Mouse (Mus musculus) cerebellum, postnatal 25 days (tissue): ENCODE measurements at regions not wholly inside any gene's neighbourhood (a gene's known extent, or its start where the extent isn't known, plus 50 kb on each side); places are given as distances from the start of the nearest gene placed in this dataset.
A peak's percentile ranks its signal among the peaks of the same experiment; 100 is the strongest.
"Not testable (repeated sequence)": the region's sequence is repeated elsewhere in the genome, so short reads cannot be mapped to it uniquely, and the experiment has no call there.

Source experiments
- DNase-seq, 2 experiments: peaks; one replicate each; pipeline ENCODE4 v3.0.0; 2021; ENCODE audit warnings: mixed read lengths in 2 of 2

GRCm38 (mm10) chr13:104549016-104549415 is 243.3 kb upstream of the Srek1ip1 start:
- DNase-seq: no peak

- no peak for DNase-seq
Measured at GRCm38 (mm10) chr13:104553329-104553728, 239.0 kb upstream of the Srek1ip1 start.

DNA sequence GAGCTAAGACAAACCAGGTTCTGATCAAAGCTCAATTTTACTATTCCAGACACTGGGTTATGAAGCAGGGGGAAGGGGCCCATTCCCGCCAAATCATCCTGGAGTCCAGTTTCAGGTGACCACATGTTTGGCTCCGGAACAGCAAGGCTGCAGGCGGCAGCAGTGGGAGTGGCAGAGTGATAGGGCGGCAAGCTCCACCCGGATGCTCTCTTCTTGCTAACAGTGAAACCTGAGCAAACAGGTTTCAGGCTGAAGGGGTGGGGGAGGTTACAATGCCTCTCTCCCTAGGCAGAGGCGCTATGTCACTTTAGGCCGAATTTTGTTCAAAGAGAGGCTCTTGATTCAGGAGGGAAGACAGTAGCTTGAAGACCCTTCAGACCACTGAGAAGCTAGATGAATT is 235.7 kb upstream of the Srek1ip1 start:
- DNase-seq: not testable (repeated sequence)

DNA sequence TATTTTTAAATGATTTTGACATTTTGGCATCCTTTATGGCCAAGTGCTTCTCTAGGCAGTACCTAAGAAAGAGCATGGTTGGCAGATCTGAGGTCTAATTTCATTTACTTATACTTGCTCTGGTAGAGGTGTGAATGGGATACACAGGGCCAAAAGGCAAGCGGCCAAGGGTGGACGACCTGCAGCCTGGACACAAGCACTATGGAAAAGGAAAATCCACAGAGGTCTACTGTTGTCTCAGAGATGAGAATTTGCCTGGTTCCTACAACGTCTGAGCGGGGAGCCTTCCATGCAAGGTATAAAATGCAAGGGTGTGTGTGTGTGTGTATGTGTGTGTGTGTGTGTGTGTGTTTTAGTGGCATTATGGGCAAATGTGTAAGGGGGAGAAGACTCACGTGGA is 232.4 kb upstream of the Srek1ip1 start:
- DNase-seq: peak; percentile 46 to 75

- peak; percentile 9 to 12 for DNase-seq
Measured at GRCm38 (mm10) chr13:104560500-104561114, 231.7 kb upstream of the Srek1ip1 start.

DNA sequence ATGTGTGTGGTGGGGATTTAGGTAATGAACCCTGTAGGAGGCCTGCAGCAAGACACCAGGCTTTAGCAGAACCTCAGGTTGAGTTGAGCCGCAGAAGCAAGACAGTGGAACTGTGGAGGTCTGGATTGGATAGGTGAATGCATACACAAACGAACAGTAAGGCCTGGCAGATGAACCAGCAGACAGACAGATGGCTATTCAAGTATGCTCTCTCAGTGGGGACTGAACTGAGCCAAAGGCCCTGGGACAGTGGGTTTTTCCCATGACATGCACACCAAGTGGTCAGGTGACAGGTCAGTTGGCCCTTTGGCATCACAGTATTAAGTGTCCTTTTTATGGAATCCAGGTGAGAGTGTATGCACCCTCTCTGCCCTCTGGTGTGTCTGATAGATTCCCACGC is 229.7 kb upstream of the Srek1ip1 start:
- DNase-seq: peak; percentile 16 to 23

GRCm38 (mm10) chr13:104563019-104563418 is 229.3 kb upstream of the Srek1ip1 start:
- DNase-seq: no peak

DNA sequence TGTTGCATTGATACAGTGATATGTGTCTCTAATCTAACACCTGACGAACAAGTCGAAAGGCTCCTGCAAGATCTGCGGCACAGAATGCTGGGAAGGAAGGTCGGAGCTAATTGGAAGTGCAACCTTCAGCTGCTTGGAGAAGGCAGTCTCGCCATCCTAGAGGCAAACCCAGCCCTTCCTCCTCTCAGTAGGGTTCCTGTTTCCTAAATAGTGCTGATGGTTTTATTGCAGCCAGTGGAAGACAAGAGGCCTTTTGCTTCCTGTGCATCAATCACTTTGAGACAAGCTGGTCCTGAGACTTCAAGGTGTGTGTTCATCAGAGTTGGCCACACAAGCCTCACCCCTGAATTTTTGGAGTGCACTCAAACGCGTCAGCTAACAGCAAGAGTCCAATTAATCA is 228.4 kb upstream of the Srek1ip1 start:
- DNase-seq: no peak

DNA sequence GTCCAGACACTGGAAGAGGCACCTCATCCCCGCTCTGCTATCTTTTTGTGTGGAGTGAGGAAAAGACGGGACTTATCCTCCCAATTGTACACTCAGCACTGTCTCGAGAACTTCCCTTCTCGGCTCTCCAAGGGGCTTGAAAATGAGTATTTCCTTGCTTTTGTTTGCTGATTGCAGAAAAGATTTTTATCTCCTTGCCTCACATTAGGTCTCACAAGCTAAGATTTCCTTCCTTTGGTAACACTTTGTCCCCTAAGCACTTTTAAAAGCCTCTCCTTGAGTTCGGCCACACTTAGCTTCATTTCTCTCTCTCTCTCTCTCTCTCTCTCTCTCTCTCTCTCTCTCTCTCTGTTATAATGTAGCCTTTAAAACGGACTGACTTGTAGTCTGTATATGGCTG is 222.5 kb upstream of the Srek1ip1 start:
- no peak for DNase-seq

DNA sequence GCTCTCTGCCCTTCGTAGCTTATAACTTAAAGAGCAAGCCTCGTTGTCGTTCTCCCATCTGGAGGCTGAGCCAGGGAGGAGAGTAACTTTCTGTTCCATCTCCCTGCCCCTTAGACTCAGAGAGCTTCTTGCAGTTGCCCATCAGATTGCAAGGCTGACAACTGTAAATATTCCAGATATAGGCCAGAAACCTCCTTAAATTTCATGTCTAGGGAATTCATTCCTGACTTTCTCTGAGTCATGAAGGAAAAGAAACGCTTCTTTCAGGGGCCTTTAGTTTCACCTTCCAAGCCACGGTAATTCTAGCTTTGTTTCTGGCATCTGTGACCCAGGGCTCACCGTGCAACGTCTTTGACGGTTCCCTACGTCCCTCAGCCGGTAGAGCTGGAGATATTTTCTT is 220.0 kb upstream of the Srek1ip1 start:
- no peak for DNase-seq

GRCm38 (mm10) chr13:104574396-104574795 is 217.9 kb upstream of the Srek1ip1 start:
- no peak for DNase-seq

GRCm38 (mm10) chr13:104576188-104576789 is 216.0 kb upstream of the Srek1ip1 start:
- no peak for DNase-seq

DNA sequence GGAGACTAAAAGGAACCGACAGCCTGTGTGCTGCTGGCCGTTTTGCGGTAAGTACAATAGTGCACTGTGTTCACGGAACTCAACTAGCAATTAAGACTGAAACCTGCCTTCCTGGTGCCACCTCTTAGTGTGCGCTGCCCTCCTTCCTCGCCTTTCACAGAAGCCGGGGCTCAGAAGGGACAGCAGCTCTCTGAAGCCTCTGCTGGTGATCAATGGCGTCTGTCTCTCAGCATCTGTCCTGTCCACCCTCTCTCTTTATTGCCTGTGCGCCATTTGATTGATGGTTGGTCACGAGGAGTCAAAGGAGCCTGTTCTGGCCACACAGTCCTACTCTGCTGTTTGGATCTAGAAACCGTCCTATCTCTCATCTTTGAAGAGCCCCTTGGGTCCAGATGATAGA is 214.4 kb upstream of the Srek1ip1 start:
- DNase-seq: no peak

DNA sequence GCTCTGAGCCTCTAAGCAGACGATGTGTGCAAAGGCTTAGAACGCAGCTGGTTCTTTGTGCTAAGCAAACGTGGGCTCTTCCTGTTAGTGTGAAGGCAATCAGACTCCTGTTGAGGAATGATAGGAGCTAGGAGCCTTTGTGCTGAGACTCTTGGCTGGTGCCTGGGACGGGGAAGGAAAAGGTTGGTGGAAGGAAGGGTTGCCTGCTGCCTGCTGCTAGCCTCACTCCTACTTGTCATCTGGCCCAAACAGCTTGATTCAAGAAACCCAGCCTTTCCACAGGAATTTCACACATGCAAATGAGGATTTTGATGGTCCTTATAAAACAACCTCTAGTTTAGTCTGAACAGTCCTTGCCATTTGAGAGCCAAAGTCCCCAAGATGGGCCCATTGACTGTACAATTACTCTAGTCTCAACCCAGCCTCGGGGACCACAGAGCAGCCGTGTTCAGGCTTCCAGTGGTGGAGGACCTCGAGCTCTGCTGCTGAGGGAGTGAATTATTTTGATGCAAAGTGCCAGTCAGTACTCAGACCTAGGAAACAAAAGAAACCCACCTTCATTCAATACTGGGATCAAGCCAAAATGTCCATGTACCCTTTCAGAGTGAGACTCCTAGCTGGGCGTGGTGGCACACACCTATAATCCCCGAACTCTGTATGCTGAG is 211.5 kb upstream of the Srek1ip1 start:
- DNase-seq: no peak
